Mouse (Mus musculus) heart, adult 18-20 months (tissue): ENCODE measurements at regions not wholly inside any gene's neighbourhood (a gene's known extent, or its start where the extent isn't known, plus 50 kb on each side); places are given as distances from the start of the nearest gene placed in this dataset.
A peak's percentile ranks its signal among the peaks of the same experiment; 100 is the strongest.

ENCODE experiments used
- DNase-seq, 2 experiments: peaks; one replicate each; pipeline ENCODE4 v3.0.0; 2021 to 2022; ENCODE audit warnings: mixed read lengths in 1 of 2

- DNase-seq, result no peak
Measured at GRCm38 (mm10) chr1:137323035-137323680, 362.9 kb upstream of the Nr5a2 start.

- no peak for DNase-seq
Measured at GRCm38 (mm10) chr1:137302757-137303422, 342.6 kb upstream of the Nr5a2 start.

GRCm38 (mm10) chr1:137297780-137298569 lies 337.7 kb upstream of the Nr5a2 start:
- DNase-seq, result no peak

- DNase-seq, result no peak
Measured at GRCm38 (mm10) chr1:137289456-137289855, 329.2 kb upstream of the Nr5a2 start.

- DNase-seq, result no peak
Measured at GRCm38 (mm10) chr1:137283291-137283690, 323.0 kb upstream of the Nr5a2 start.

GRCm38 (mm10) chr1:137282457-137282856 lies 322.2 kb upstream of the Nr5a2 start:
- no peak for DNase-seq

GRCm38 (mm10) chr1:137280391-137281386 lies 320.4 kb upstream of the Nr5a2 start:
- no peak for DNase-seq

GRCm38 (mm10) chr1:137279981-137280380 lies 319.7 kb upstream of the Nr5a2 start:
- no peak for DNase-seq

- no peak for DNase-seq
Measured at GRCm38 (mm10) chr1:137270659-137271612, 310.7 kb upstream of the Nr5a2 start.

- no peak for DNase-seq
Measured at GRCm38 (mm10) chr1:137262806-137263370, 302.6 kb upstream of the Nr5a2 start.

- no peak for DNase-seq
Measured at GRCm38 (mm10) chr1:137262121-137262525, 301.9 kb upstream of the Nr5a2 start.

- DNase-seq, result no peak
Measured at GRCm38 (mm10) chr1:137256294-137256693, 296.0 kb upstream of the Nr5a2 start.

GRCm38 (mm10) chr1:137255041-137255440 lies 294.8 kb upstream of the Nr5a2 start:
- DNase-seq, result no peak

- DNase-seq, result no peak
Measured at GRCm38 (mm10) chr1:137254634-137255033, 294.4 kb upstream of the Nr5a2 start.

GRCm38 (mm10) chr1:137227098-137227485 lies 266.8 kb upstream of the Nr5a2 start:
- no peak for DNase-seq

- DNase-seq, result no peak
Measured at GRCm38 (mm10) chr1:137226479-137227097, 266.3 kb upstream of the Nr5a2 start.

GRCm38 (mm10) chr1:137225418-137225817 lies 265.2 kb upstream of the Nr5a2 start:
- peak in 1 of 2 experiments; percentile 11 for DNase-seq

GRCm38 (mm10) chr1:137223052-137223451 lies 262.8 kb upstream of the Nr5a2 start:
- no peak for DNase-seq

- DNase-seq, result peak in 1 of 2 experiments; percentile 4
Measured at GRCm38 (mm10) chr1:137221087-137222057, 261.1 kb upstream of the Nr5a2 start.
